Mouse (Mus musculus) testis, adult 10 weeks (tissue): ENCODE measurements around the gene Nanos3. TPM values are rescaled to one million over a fixed set of nuclear protein-coding genes. Genes with fewer than 3 reads are reported as not detected.

Source experiments
- polyA plus RNA-seq: library from polyadenylated mRNA; stranded (reverse); fragments of 350-450 nt; fragmentation: Illumina TruSeq; extraction: RNeasy Lipid Tissue Mini Kit (QIAGEN cat#74804); gene quantifications from one replicate; pipeline ENCODE4 v1.2.3, GENCODE M21; 2014; ENCODE audit warnings: low read depth, low replicate concordance

Gene Nanos3
- not detected for polyA plus RNA-seq

DNA sequence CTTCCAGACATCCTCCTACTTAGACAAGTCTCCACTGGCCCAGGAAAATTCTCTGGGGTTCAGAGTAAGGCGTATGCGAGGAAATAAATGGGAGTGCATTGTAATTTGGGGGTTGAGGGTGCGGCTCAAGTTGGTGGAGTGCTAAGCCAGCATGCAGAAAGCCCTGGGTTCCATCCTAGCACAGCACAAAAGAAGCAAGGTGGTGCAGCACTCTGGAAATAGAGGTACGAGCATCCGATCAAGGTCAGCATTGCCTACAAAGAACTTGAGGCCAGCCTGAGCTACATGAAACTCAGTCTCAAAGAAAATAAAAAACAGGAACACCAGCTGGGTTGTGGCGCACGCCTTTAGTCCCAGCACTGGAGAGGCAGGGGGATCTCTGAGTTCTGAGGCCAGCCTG, at the start of gene Nanos3:
Gene Nanos3 (minus strand): TSS at position 101 of the 400 bp plus-strand sequence.

GRCm38 (mm10) chr8:84147769-84148530, 37.1 kb downstream of the Nanos3 start, which contains the start of the genes Cc2d1a and 4930432K21Rik:
TSS of gene Cc2d1a (minus strand) at chr8:84147936.
TSS of gene 4930432K21Rik (plus strand) at chr8:84148025.

GRCm38 (mm10) chr8:84125656-84126055, 59.4 kb downstream of the Nanos3 start, which contains the start of gene Podnl1:
TSS of gene Podnl1 (plus strand) at chr8:84125989.

Other genes with a start within 250 kb of the Nanos3 start
- 2.5 TPM for gene Gm10644, start 230.0 kb downstream of the Nanos3 start, polyA plus RNA-seq
- gene Asf1b, start 229.7 kb downstream of the Nanos3 start, polyA plus RNA-seq = 32.0 TPM
- 37.0 TPM for gene Prkaca, start 212.2 kb downstream of the Nanos3 start, polyA plus RNA-seq
- 2.1 TPM for gene Samd1, start 187.5 kb downstream of the Nanos3 start, polyA plus RNA-seq
- gene 1700067K01Rik, start 183.7 kb downstream of the Nanos3 start, polyA plus RNA-seq = 2.4 TPM
- 15.4 TPM for gene 2210011C24Rik, start 173.0 kb downstream of the Nanos3 start, polyA plus RNA-seq
- 0.13 TPM for gene Palm3, start 163.7 kb downstream of the Nanos3 start, polyA plus RNA-seq
- gene Il27ra, start 142.6 kb downstream of the Nanos3 start, polyA plus RNA-seq = not detected
- gene Rln3, start 140.2 kb downstream of the Nanos3 start, polyA plus RNA-seq = not detected
- 8.6 TPM for gene Gm10643, start 120.1 kb downstream of the Nanos3 start, polyA plus RNA-seq
- 2.3 TPM for gene Rfx1, start 118.4 kb downstream of the Nanos3 start, polyA plus RNA-seq
- 7.9 TPM for gene Dcaf15, start 80.4 kb downstream of the Nanos3 start, polyA plus RNA-seq
- gene Podnl1, start 59.2 kb downstream of the Nanos3 start, polyA plus RNA-seq = not detected
- gene Cc2d1a, start 37.3 kb downstream of the Nanos3 start, polyA plus RNA-seq = 0.74 TPM
- gene 4930432K21Rik, start 37.2 kb downstream of the Nanos3 start, polyA plus RNA-seq = 5.8 TPM
- 0.20 TPM for gene Zswim4, start 51.8 kb upstream of the Nanos3 start, polyA plus RNA-seq
- 4.2 TPM for gene D8Ertd738e, start 64.5 kb upstream of the Nanos3 start, polyA plus RNA-seq
- gene Mri1, start 72.1 kb upstream of the Nanos3 start, polyA plus RNA-seq = 0.81 TPM
- 11.9 TPM for gene Ccdc130, start 85.2 kb upstream of the Nanos3 start, polyA plus RNA-seq
- gene Cacna1a, start 203.2 kb upstream of the Nanos3 start, polyA plus RNA-seq = 5.4 TPM